Mouse (Mus musculus) lung, embryonic 15.5 days (tissue): ENCODE data around the gene Adamts6. TPM values are rescaled to one million over a fixed set of nuclear protein-coding genes. Genes with fewer than 3 reads are reported as not detected.

Experiments used
- ATAC-seq: fragments of 200-750 bp; cut with Nextera tagmentation; 2 replicates; pipeline ENCODE4 v1.8.0; 2017; ENCODE audit warnings: moderate number of reproducible peaks, borderline replicate concordance; ENCODE audit not compliant: low FRiP score, low TSS enrichment; ENCODE audit errors: extremely low read depth
- H3K27ac ChIP-seq: fragments of 300-500 bp; sonication (generic); 2 replicates; pipeline ENCODE4 v1.5.1; 2015; ENCODE audit warnings: moderate library complexity, mild to moderate bottlenecking, inconsistent platforms
- H3K27me3 ChIP-seq: fragments of 300-500 bp; sonication (generic); 2 replicates; pipeline ENCODE4 v1.6.1; 2015; ENCODE audit warnings: inconsistent platforms
- H3K36me3 ChIP-seq: fragments of 300-500 bp; sonication (generic); 2 replicates; pipeline ENCODE4 v1.6.1; 2015; ENCODE audit warnings: inconsistent platforms
- H3K4me1 ChIP-seq: fragments of 300-500 bp; sonication (generic); 2 replicates; pipeline ENCODE4 v1.6.1; 2015; ENCODE audit warnings: inconsistent platforms
- H3K4me2 ChIP-seq: fragments of 300-500 bp; sonication (generic); 2 replicates; pipeline ENCODE4 v1.6.1; 2015; ENCODE audit warnings: inconsistent platforms, mild to moderate bottlenecking, moderate library complexity
- H3K4me3 ChIP-seq: fragments of 300-500 bp; sonication (generic); 2 replicates; pipeline ENCODE4 v1.5.1; 2015; ENCODE audit warnings: mild to moderate bottlenecking, inconsistent platforms
- H3K9ac ChIP-seq: fragments of 300-500 bp; sonication (generic); 2 replicates; pipeline ENCODE4 v1.6.1; 2015; ENCODE audit warnings: inconsistent platforms
- H3K9me3 ChIP-seq: fragments of 300-500 bp; sonication (generic); 2 replicates; pipeline ENCODE4 v1.6.1; 2016; ENCODE audit warnings: inconsistent platforms
- WGBS: fragments of 180-500 bp; shearing (Covaris S2); methylation state at CpG from one replicate; pipeline ENCODE4 v1.1.7; 2015; 5-methylcytosine and 5-hydroxymethylcytosine counted together
- polyA plus RNA-seq: library from polyadenylated mRNA; unstranded; fragments of >200 nt; fragmentation: Nextera tagmentation; extraction: Ambion mirVana; gene quantifications from 2 replicates; pipeline ENCODE4 v1.2.1, GENCODE M21; 2015

Gene Adamts6
- polyA plus RNA-seq, 1 experiment from 2014 or later = 3.6 TPM

- Histone ChIP-seq H3K27me3 (no peaks in the 10 kb centered on the region), H3K9me3 (no peaks in the 10 kb centered on the region), H3K9ac (no peak overlapping the region), H3K36me3 (no peaks in the 10 kb centered on the region; the same call in 1 of the 2 replicates), H3K4me1 (0 out of 2 replicates have a peak, but pooled peaks cover 6% of the 10 kb centered on the region), H3K4me3 (no peak overlapping the region), H3K4me2 (no peak overlapping the region), H3K27ac (no peak overlapping the region)
- no peak for ATAC-seq
- WGBS = 70% methylated on average over 9 of the region's 9 CpGs
Measured at GRCm38 (mm10) chr13:104476285-104476956, 188.8 kb downstream of the Adamts6 start.

- Histone ChIP-seq H3K36me3 (no peaks in the 10 kb centered on the region), H3K4me1 (no peaks in the 10 kb centered on the region), H3K4me3 (no peak overlapping the region), H3K4me2 (no peak overlapping the region), H3K27ac (no peak overlapping the region), H3K27me3 (no peaks in the 10 kb centered on the region), H3K9ac (no peak overlapping the region), H3K9me3 (no peaks in the 10 kb centered on the region)
- ATAC-seq = no peak
- WGBS = 64% methylated on average over 8 of the region's 8 CpGs
Measured at GRCm38 (mm10) chr13:104482426-104483089, 194.9 kb downstream of the Adamts6 start.

GRCm38 (mm10) chr13:104483111-104483722 lies 195.6 kb downstream of the Adamts6 start:
- Histone ChIP-seq H3K4me2 (no peak overlapping the region), H3K9ac (no peak overlapping the region), H3K4me3 (no peak overlapping the region), H3K4me1 (no peaks in the 10 kb centered on the region), H3K36me3 (no peaks in the 10 kb centered on the region), H3K27me3 (no peaks in the 10 kb centered on the region), H3K27ac (no peak overlapping the region), H3K9me3 (no peaks in the 10 kb centered on the region)
- 90% methylated on average over 12 of the region's 12 CpGs for WGBS
- no peak for ATAC-seq

- WGBS = 44% methylated on average over 4 of the region's 4 CpGs
- H3K9ac ChIP-seq = no peak overlapping the region
- H3K4me1 ChIP-seq = peaks cover 4% of the 10 kb centered on the region; the same call in 1 of the 2 replicates
- H3K27ac ChIP-seq = no peak overlapping the region
- H3K4me3 ChIP-seq = no peak overlapping the region
- H3K9me3 ChIP-seq = no peaks in the 10 kb centered on the region
- no peaks in the 10 kb centered on the region for H3K36me3 ChIP-seq
- H3K27me3 ChIP-seq = no peaks in the 10 kb centered on the region
- no peak for ATAC-seq
- H3K4me2 ChIP-seq = no peak overlapping the region
Measured at GRCm38 (mm10) chr13:104491046-104491811, 203.6 kb downstream of the Adamts6 start.

GRCm38 (mm10) chr13:104493466-104493993 lies 205.9 kb downstream of the Adamts6 start:
- Histone ChIP-seq H3K9me3 (no peaks in the 10 kb centered on the region), H3K36me3 (no peaks in the 10 kb centered on the region), H3K27ac (no peak overlapping the region), H3K27me3 (no peaks in the 10 kb centered on the region), H3K4me1 (peaks cover 4% of the 10 kb centered on the region; the same call in 1 of the 2 replicates), H3K4me2 (no peak overlapping the region), H3K9ac (no peak overlapping the region), H3K4me3 (no peak overlapping the region)
- 39% methylated on average over 8 of the region's 8 CpGs for WGBS
- ATAC-seq = no peak

GRCm38 (mm10) chr13:104494200-104494873 lies 206.7 kb downstream of the Adamts6 start:
- H3K9ac ChIP-seq = no peak overlapping the region
- H3K4me1 ChIP-seq = peaks cover 4% of the 10 kb centered on the region; the same call in 1 of the 2 replicates
- H3K4me3 ChIP-seq = no peak overlapping the region
- H3K27me3 ChIP-seq = no peaks in the 10 kb centered on the region
- no peak overlapping the region for H3K27ac ChIP-seq
- 61% methylated on average over 8 of the region's 8 CpGs for WGBS
- no peaks in the 10 kb centered on the region for H3K36me3 ChIP-seq
- no peak overlapping the region for H3K4me2 ChIP-seq
- H3K9me3 ChIP-seq = no peaks in the 10 kb centered on the region
- ATAC-seq = no peak

GRCm38 (mm10) chr13:104497592-104497991 lies 210.0 kb downstream of the Adamts6 start:
- peaks cover 4% of the 10 kb centered on the region; the same call in 1 of the 2 replicates for H3K4me1 ChIP-seq
- no peak overlapping the region for H3K4me2 ChIP-seq
- WGBS = 71% methylated on average over 3 of the region's 3 CpGs
- no peak overlapping the region for H3K4me3 ChIP-seq
- no peaks in the 10 kb centered on the region for H3K27me3 ChIP-seq
- no peaks in the 10 kb centered on the region for H3K9me3 ChIP-seq
- no peak overlapping the region for H3K9ac ChIP-seq
- no peak for ATAC-seq
- no peak overlapping the region for H3K27ac ChIP-seq
- H3K36me3 ChIP-seq = no peaks in the 10 kb centered on the region

GRCm38 (mm10) chr13:104498669-104499068 lies 211.0 kb downstream of the Adamts6 start:
- Histone ChIP-seq H3K27me3 (no peaks in the 10 kb centered on the region), H3K27ac (no peak overlapping the region)
- 95% methylated on average over 6 of the region's 6 CpGs for WGBS

GRCm38 (mm10) chr13:104499116-104500040 lies 211.7 kb downstream of the Adamts6 start:
- Histone ChIP-seq H3K27me3 (no peaks in the 10 kb centered on the region), H3K27ac (no peak overlapping the region), H3K4me3 (no peak overlapping the region), H3K36me3 (no peaks in the 10 kb centered on the region), H3K4me1 (no peaks in the 10 kb centered on the region), H3K9me3 (no peaks in the 10 kb centered on the region), H3K9ac (no peak overlapping the region), H3K4me2 (no peak overlapping the region)
- 69% methylated on average over 9 of the region's 9 CpGs for WGBS
- ATAC-seq = no peak

More at GRCm38 (mm10) chr13:104498669-104499068, 211.0 kb downstream of the Adamts6 start:
- Histone ChIP-seq H3K4me2 (no peak overlapping the region), H3K9me3 (no peaks in the 10 kb centered on the region), H3K36me3 (no peaks in the 10 kb centered on the region), H3K4me1 (peaks cover 1% of the 10 kb centered on the region; the same call in 1 of the 2 replicates), H3K4me3 (no peak overlapping the region), H3K9ac (no peak overlapping the region)
- ATAC-seq = no peak

- no peak overlapping the region for H3K9ac ChIP-seq
- 92% methylated on average over 7 of the region's 7 CpGs for WGBS
- H3K27ac ChIP-seq = no peak overlapping the region
- H3K4me1 ChIP-seq = 0 out of 2 replicates have a peak, but pooled peaks cover 4% of the 10 kb centered on the region
- H3K36me3 ChIP-seq = no peaks in the 10 kb centered on the region
- H3K27me3 ChIP-seq = no peaks in the 10 kb centered on the region
- no peak for ATAC-seq
- H3K9me3 ChIP-seq = no peaks in the 10 kb centered on the region
- no peak overlapping the region for H3K4me3 ChIP-seq
- no peak overlapping the region for H3K4me2 ChIP-seq
Measured at GRCm38 (mm10) chr13:104502406-104502805, 214.8 kb downstream of the Adamts6 start.
